Mouse (Mus musculus): ENCODE data around the gene Hnrnpa2b1. TPM values are rescaled to one million over a fixed set of nuclear protein-coding genes. Genes with fewer than 3 reads are reported as not detected.

The Hnrnpa2b1 gene
- polyA plus RNA-seq, 1 experiment from 2014 or later = 1,808 TPM

- Histone ChIP-seq H3K9ac (ENCODE audit: low read length) (no peak overlapping the region), H3K36me3 (ENCODE audit: control insufficient read depth, insufficient read depth, low read length) (no peaks in the 10 kb centered on the region), H3K9me3 (ENCODE audit: control insufficient read depth, low read length) (no peaks in the 10 kb centered on the region), H3K27me3 (ENCODE audit: control insufficient read depth, insufficient read depth, low read length) (no peaks in the 10 kb centered on the region), H3K27ac (ENCODE audit: low read depth, low read length) (no peak overlapping the region), H3K4me2 (ENCODE audit: low read depth, low read length, severe bottlenecking) (no peak overlapping the region), H3K4me3 (ENCODE audit: low read depth, low read length) (no peak overlapping the region), H3K4me1 (replicated peaks; ENCODE audit: control insufficient read depth, insufficient read depth, low read length) (no peaks in the 10 kb centered on the region)
- ATAC-seq (replicated peaks; ENCODE audit: low FRiP score) (no peak), DNase-seq (ENCODE audit: low spot score) (no peak)
- 58% methylated on average over 9 of the region's 9 CpGs for WGBS
Observed at GRCm38 (mm10) chr6:51442191-51442835, 27.4 kb downstream of the Hnrnpa2b1 start.

DNA sequence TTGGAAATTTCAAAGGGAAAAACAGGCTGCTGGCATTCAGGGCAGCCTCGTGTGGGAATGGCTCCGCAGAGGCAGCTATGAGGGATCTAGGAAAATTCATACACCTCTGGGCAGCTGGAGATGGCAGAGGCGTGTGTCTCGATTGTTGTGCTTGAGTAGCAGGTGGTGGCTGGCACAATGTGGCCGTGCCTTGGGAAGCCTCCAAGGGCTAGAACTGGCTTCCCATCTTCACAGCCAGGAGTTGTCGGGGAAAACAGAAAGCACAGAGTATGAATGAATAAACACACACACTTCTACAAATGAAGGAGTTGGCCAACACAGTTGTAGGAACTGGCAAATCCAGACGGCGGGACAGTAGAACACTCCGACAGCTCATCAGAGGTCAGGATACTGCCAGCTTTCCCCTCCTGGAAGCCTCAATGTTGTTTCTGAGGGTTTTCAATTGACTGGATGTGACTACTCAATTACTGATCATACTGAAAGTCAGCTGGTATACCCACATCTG, 30.8 kb downstream of the Hnrnpa2b1 start:
- Histone ChIP-seq H3K4me2 (ENCODE audit: low read depth, low read length, severe bottlenecking) (no peak overlapping the region), H3K27me3 (ENCODE audit: control insufficient read depth, insufficient read depth, low read length) (peaks cover 14% of the 10 kb centered on the region), H3K4me3 (ENCODE audit: low read depth, low read length) (no peak overlapping the region), H3K9me3 (ENCODE audit: control insufficient read depth, low read length) (no peaks in the 10 kb centered on the region), H3K36me3 (ENCODE audit: control insufficient read depth, insufficient read depth, low read length) (no peaks in the 10 kb centered on the region), H3K9ac (ENCODE audit: low read length) (no peak overlapping the region), H3K4me1 (replicated peaks; ENCODE audit: control insufficient read depth, insufficient read depth, low read length) (no peaks in the 10 kb centered on the region), H3K27ac (ENCODE audit: low read depth, low read length) (no peak overlapping the region)
- no peak for ATAC-seq (replicated peaks; ENCODE audit: low FRiP score)
- DNase-seq (ENCODE audit: low spot score) = no peak
- WGBS = 89% methylated on average over 9 of the region's 9 CpGs

DNA sequence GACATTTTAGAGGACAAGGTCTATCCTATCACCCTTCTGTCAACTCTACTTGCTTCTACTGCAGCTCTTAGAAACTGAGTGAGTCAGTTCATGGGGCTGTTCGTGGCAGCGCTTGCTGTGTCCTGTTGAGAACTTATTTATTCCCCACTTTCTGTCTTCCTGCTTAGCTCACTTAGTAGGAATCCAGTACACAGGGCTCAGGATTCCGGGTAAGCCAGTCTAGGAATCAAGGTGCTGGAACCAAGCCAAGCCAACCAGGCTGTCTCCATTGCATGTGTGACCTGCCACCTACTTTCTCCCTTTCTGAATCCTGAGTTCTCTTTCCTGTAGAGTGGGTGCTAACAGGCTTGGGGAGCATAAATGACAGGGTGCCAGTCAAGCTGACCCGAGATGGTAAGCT, 32.0 kb downstream of the Hnrnpa2b1 start:
- H3K4me3 ChIP-seq (ENCODE audit: low read depth, low read length) = no peak overlapping the region
- no peaks in the 10 kb centered on the region for H3K36me3 ChIP-seq (ENCODE audit: control insufficient read depth, insufficient read depth, low read length)
- H3K27ac ChIP-seq (ENCODE audit: low read depth, low read length) = no peak overlapping the region
- no peak overlapping the region for H3K4me2 ChIP-seq (ENCODE audit: low read depth, low read length, severe bottlenecking)
- no peaks in the 10 kb centered on the region for H3K9me3 ChIP-seq (ENCODE audit: control insufficient read depth, low read length)
- 87% methylated on average over 4 of the region's 4 CpGs for WGBS
- H3K27me3 ChIP-seq (ENCODE audit: control insufficient read depth, insufficient read depth, low read length) = peaks cover 26% of the 10 kb centered on the region
- no peak overlapping the region for H3K9ac ChIP-seq (ENCODE audit: low read length)
- DNase-seq (ENCODE audit: low spot score) = no peak
- no peak for ATAC-seq (replicated peaks; ENCODE audit: low FRiP score)
- peaks cover 7% of the 10 kb centered on the region for H3K4me1 ChIP-seq (replicated peaks; ENCODE audit: control insufficient read depth, insufficient read depth, low read length)

GRCm38 (mm10) chr6:51434270-51434669, 35.4 kb downstream of the Hnrnpa2b1 start:
- H3K36me3 ChIP-seq (ENCODE audit: control insufficient read depth, insufficient read depth, low read length) = no peaks in the 10 kb centered on the region
- WGBS = 42% methylated on average over 7 of the region's 7 CpGs
- ATAC-seq (replicated peaks; ENCODE audit: low FRiP score) = no peak
- peak; percentile 36 for DNase-seq (ENCODE audit: low spot score)
- no peak overlapping the region for H3K9ac ChIP-seq (ENCODE audit: low read length)
- H3K27ac ChIP-seq (ENCODE audit: low read depth, low read length) = no peak overlapping the region
- peaks cover 34% of the 10 kb centered on the region for H3K27me3 ChIP-seq (ENCODE audit: control insufficient read depth, insufficient read depth, low read length)
- H3K4me3 ChIP-seq (ENCODE audit: low read depth, low read length) = no peak overlapping the region
- H3K4me1 ChIP-seq (replicated peaks; ENCODE audit: control insufficient read depth, insufficient read depth, low read length) = peaks cover 7% of the 10 kb centered on the region
- no peak overlapping the region for H3K4me2 ChIP-seq (ENCODE audit: low read depth, low read length, severe bottlenecking)
- H3K9me3 ChIP-seq (ENCODE audit: control insufficient read depth, low read length) = no peaks in the 10 kb centered on the region

GRCm38 (mm10) chr6:51432535-51433397, 36.9 kb downstream of the Hnrnpa2b1 start, which contains the start of gene Nfe2l3:
Gene Nfe2l3 (plus strand): TSS chr6:51432670.
- Histone ChIP-seq H3K27ac (ENCODE audit: low read depth, low read length) (no peak within 1 kb of the TSS), H3K4me2 (ENCODE audit: low read depth, low read length, severe bottlenecking) (peak within 1 kb of the TSS; percentile 87), H3K4me3 (ENCODE audit: low read depth, low read length) (peak within 1 kb of the TSS; percentile 49), H3K4me1 (replicated peaks; ENCODE audit: control insufficient read depth, insufficient read depth, low read length) (peaks cover 7% of the 10 kb centered on the region), H3K36me3 (ENCODE audit: control insufficient read depth, insufficient read depth, low read length) (no peaks in the 10 kb centered on the region), H3K9ac (ENCODE audit: low read length) (peak within 1 kb of the TSS; percentile 61), H3K27me3 (ENCODE audit: control insufficient read depth, insufficient read depth, low read length) (peaks cover 34% of the 10 kb centered on the region), H3K9me3 (ENCODE audit: control insufficient read depth, low read length) (no peaks in the 10 kb centered on the region)
- DNase-seq (ENCODE audit: low spot score) (peak; percentile 86), ATAC-seq (replicated peaks; ENCODE audit: low FRiP score) (peak; percentile 86)
- under 1% methylated on average over 70 of the region's 74 CpGs for WGBS

- Histone ChIP-seq H3K4me3 (ENCODE audit: low read depth, low read length) (no peak overlapping the region), H3K36me3 (ENCODE audit: control insufficient read depth, insufficient read depth, low read length) (no peaks in the 10 kb centered on the region), H3K4me1 (replicated peaks; ENCODE audit: control insufficient read depth, insufficient read depth, low read length) (no peaks in the 10 kb centered on the region), H3K9ac (ENCODE audit: low read length) (no peak overlapping the region), H3K27ac (ENCODE audit: low read depth, low read length) (no peak overlapping the region), H3K27me3 (ENCODE audit: control insufficient read depth, insufficient read depth, low read length) (no peaks in the 10 kb centered on the region), H3K9me3 (ENCODE audit: control insufficient read depth, low read length) (no peaks in the 10 kb centered on the region; the same call in 1 of the 2 replicates), H3K4me2 (ENCODE audit: low read depth, low read length, severe bottlenecking) (no peak overlapping the region)
- DNase-seq (ENCODE audit: low spot score) = no peak
- WGBS = 92% methylated on average over 2 of the region's 2 CpGs
- no peak for ATAC-seq (replicated peaks; ENCODE audit: low FRiP score)
Observed at GRCm38 (mm10) chr6:51424537-51424936, 45.2 kb downstream of the Hnrnpa2b1 start.

- H3K4me3 ChIP-seq (ENCODE audit: low read depth, low read length) = no peak overlapping the region
- no peaks in the 10 kb centered on the region; the same call in 1 of the 2 replicates for H3K9me3 ChIP-seq (ENCODE audit: control insufficient read depth, low read length)
- H3K4me2 ChIP-seq (ENCODE audit: low read depth, low read length, severe bottlenecking) = no peak overlapping the region
- H3K27me3 ChIP-seq (ENCODE audit: control insufficient read depth, insufficient read depth, low read length) = no peaks in the 10 kb centered on the region
- 56% methylated on average over 11 of the region's 11 CpGs for WGBS
- no peak overlapping the region for H3K27ac ChIP-seq (ENCODE audit: low read depth, low read length)
- ATAC-seq (replicated peaks; ENCODE audit: low FRiP score) = no peak
- DNase-seq (ENCODE audit: low spot score) = no peak
- no peaks in the 10 kb centered on the region for H3K4me1 ChIP-seq (replicated peaks; ENCODE audit: control insufficient read depth, insufficient read depth, low read length)
- H3K9ac ChIP-seq (ENCODE audit: low read length) = no peak overlapping the region
- H3K36me3 ChIP-seq (ENCODE audit: control insufficient read depth, insufficient read depth, low read length) = no peaks in the 10 kb centered on the region
Observed at GRCm38 (mm10) chr6:51423466-51424122, 46.1 kb downstream of the Hnrnpa2b1 start.

- Histone ChIP-seq H3K4me1 (replicated peaks; ENCODE audit: control insufficient read depth, insufficient read depth, low read length) (no peaks in the 10 kb centered on the region), H3K4me2 (ENCODE audit: low read depth, low read length, severe bottlenecking) (no peak overlapping the region), H3K27ac (ENCODE audit: low read depth, low read length) (no peak overlapping the region), H3K9me3 (ENCODE audit: control insufficient read depth, low read length) (no peaks in the 10 kb centered on the region; the same call in 1 of the 2 replicates), H3K36me3 (ENCODE audit: control insufficient read depth, insufficient read depth, low read length) (no peaks in the 10 kb centered on the region), H3K4me3 (ENCODE audit: low read depth, low read length) (no peak overlapping the region), H3K9ac (ENCODE audit: low read length) (no peak overlapping the region), H3K27me3 (ENCODE audit: control insufficient read depth, insufficient read depth, low read length) (no peaks in the 10 kb centered on the region)
- WGBS = 88% methylated on average over 4 of the region's 4 CpGs
- no peak for ATAC-seq (replicated peaks; ENCODE audit: low FRiP score)
- DNase-seq (ENCODE audit: low spot score) = no peak
Observed at GRCm38 (mm10) chr6:51417306-51417936, 52.3 kb downstream of the Hnrnpa2b1 start.

All from forebrain, embryonic 11.5 days (tissue).